ENCODE assay signal across 22 mouse cellular contexts in genomic region chr13:3907151-3907696, GRCm38 (mm10). TPM values are rescaled to one million over a fixed set of nuclear protein-coding genes. Genes with fewer than 3 reads are reported as not detected.
"Had no signal": no experiment of that assay in that cellular context is flagged by ENCODE, and none has a peak within 500 bp of the region (broad histone marks: within the 10 kb centered on the region; RNA-seq: fewer than 3 reads in every experiment).

No protein-coding gene starts in this region.

- H3K4me1 ChIP-seq: limb, embryonic 10.5 days; midbrain, embryonic 12.5 days; neural tube, embryonic 13.5 days; stomach, embryonic 15.5 days had no signal

- H3K4me3 ChIP-seq: layer of hippocampus, adult 2 months; limb, embryonic 10.5 days; liver, embryonic 13.5 days; midbrain, embryonic 12.5 days; neural tube, embryonic 13.5 days; stomach, embryonic 15.5 days had no signal

- H3K4me2 ChIP-seq: liver, embryonic 13.5 days; midbrain, embryonic 12.5 days; neural tube, embryonic 13.5 days; stomach, embryonic 15.5 days had no signal

- H3K9ac ChIP-seq: liver, embryonic 13.5 days; liver, postnatal 0 days; midbrain, embryonic 12.5 days; neural tube, embryonic 13.5 days; stomach, embryonic 15.5 days had no signal

- H3K27ac ChIP-seq: kidney, postnatal 0 days; layer of hippocampus, adult 2 months; limb, embryonic 10.5 days; liver, embryonic 13.5 days; macrophage; midbrain, embryonic 12.5 days; neural tube, embryonic 13.5 days; stomach, embryonic 15.5 days had no signal

- H3K9me3 ChIP-seq: limb, embryonic 10.5 days; liver, embryonic 13.5 days; midbrain, embryonic 12.5 days; neural tube, embryonic 13.5 days; stomach, embryonic 15.5 days had no signal

- H3K27me3 ChIP-seq: liver, embryonic 13.5 days; midbrain, embryonic 12.5 days; neural tube, embryonic 13.5 days; stomach, embryonic 15.5 days had no signal

- ATAC-seq: hindbrain, embryonic 16.5 days; inflammation-experienced regulatory T-cells, adult 6 months; liver, postnatal 0 days; midbrain, embryonic 16.5 days had no signal

- H3K36me3 ChIP-seq: neural tube, embryonic 13.5 days had no signal

- DNase-seq: kidney, adult 9 months; kidney, postnatal 36 days; liver, embryonic 13.5 days; liver, postnatal 0 days; right cerebral cortex, postnatal 14 days; thymus, postnatal 14 days had no signal

RNA-seq across cellular contexts. Expression of gene Tubal3, which starts 10.8 kb away (rescaled TPM):
- total RNA-seq: layer of hippocampus, adult 2 months; layer of hippocampus, postnatal 10 days; left cerebral cortex, adult 18-20 months; left cerebral cortex, postnatal 14 days; megakaryocyte-erythroid progenitor cell, adult 5-6 weeks had no signal
- polyA plus RNA-seq: hindbrain, embryonic 16.5 days; kidney, postnatal 0 days; limb, embryonic 10.5 days; liver, embryonic 13.5 days; liver, postnatal 0 days; macrophage; midbrain, embryonic 12.5 days; midbrain, embryonic 16.5 days; neural tube, embryonic 13.5 days; spleen, adult 2 months had no signal

RNA-seq across cellular contexts. Expression of gene Ucn3, which starts 37.9 kb away (rescaled TPM):
- total RNA-seq: layer of hippocampus, adult 2 months; layer of hippocampus, postnatal 10 days; left cerebral cortex, postnatal 14 days; megakaryocyte-erythroid progenitor cell, adult 5-6 weeks had no signal
- polyA plus RNA-seq: inflammation-experienced regulatory T-cells, adult 6 months; kidney, postnatal 0 days; limb, embryonic 14.5 days; liver, embryonic 13.5 days; liver, postnatal 0 days; macrophage; midbrain, embryonic 12.5 days; neural tube, embryonic 13.5 days; spleen, adult 2 months; stomach, embryonic 15.5 days had no signal

RNA-seq across cellular contexts. Expression of gene Calm5, which starts 53.3 kb away (rescaled TPM):
- total RNA-seq: layer of hippocampus, adult 2 months; layer of hippocampus, postnatal 10 days; left cerebral cortex, adult 18-20 months; left cerebral cortex, postnatal 14 days; megakaryocyte-erythroid progenitor cell, adult 5-6 weeks had no signal
- polyA plus RNA-seq: hindbrain, embryonic 16.5 days; inflammation-experienced regulatory T-cells, adult 6 months; kidney, postnatal 0 days; limb, embryonic 10.5 days; liver, embryonic 13.5 days; liver, postnatal 0 days; macrophage; midbrain, embryonic 12.5 days; midbrain, embryonic 16.5 days; neural tube, embryonic 13.5 days; spleen, adult 2 months; stomach, embryonic 15.5 days had no signal
